Mouse (Mus musculus) spleen, adult 18-20 months (tissue): ENCODE results near the gene Srpk3.

Source experiments
- DNase-seq, 2 experiments: peaks; one replicate each; pipeline ENCODE4 v3.0.0; 2022; ENCODE audit warnings: mixed read lengths in 2 of 2

Srpk3 gene

DNA sequence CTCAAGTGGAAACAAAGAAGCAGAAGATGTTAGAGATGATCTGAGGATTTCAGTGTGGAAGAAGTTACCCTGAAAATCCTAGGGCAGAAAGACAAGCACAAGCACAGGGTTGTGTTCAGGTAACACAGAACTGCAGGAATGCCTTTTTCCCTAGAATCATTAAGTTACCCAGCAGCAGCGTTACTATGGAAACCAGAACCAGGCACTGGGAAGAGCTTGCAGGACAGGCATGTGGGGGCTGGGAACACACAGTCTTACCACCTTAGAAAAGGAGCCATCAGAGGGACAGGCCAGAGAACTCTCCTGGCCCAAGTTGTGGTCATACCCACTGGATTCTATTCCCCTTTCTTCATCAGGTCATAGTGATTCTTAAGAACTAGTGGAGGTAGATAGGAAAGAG, 31.6 kb downstream of the Srpk3 start:
- no peak for DNase-seq

DNA sequence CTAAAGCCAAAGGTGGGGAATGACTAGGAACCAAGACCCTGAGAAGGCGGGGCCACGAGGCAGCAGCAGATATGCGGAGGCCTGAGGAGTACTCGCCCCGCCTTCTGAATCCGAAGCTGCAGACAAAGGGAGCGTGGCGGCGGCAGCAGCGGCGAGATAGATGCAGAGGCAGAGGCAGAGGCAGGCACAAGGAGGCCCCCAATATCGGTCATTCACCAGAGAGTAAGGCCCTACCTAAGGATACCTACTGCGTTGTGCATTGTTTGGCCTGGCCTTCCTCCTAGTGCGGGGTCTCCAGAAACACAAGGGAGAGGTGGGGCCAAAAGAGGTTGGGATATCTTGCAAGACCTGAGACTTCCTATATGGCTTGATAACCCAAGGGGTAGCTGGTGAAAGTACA, 40.9 kb downstream of the Srpk3 start:
- no peak for DNase-seq

DNA sequence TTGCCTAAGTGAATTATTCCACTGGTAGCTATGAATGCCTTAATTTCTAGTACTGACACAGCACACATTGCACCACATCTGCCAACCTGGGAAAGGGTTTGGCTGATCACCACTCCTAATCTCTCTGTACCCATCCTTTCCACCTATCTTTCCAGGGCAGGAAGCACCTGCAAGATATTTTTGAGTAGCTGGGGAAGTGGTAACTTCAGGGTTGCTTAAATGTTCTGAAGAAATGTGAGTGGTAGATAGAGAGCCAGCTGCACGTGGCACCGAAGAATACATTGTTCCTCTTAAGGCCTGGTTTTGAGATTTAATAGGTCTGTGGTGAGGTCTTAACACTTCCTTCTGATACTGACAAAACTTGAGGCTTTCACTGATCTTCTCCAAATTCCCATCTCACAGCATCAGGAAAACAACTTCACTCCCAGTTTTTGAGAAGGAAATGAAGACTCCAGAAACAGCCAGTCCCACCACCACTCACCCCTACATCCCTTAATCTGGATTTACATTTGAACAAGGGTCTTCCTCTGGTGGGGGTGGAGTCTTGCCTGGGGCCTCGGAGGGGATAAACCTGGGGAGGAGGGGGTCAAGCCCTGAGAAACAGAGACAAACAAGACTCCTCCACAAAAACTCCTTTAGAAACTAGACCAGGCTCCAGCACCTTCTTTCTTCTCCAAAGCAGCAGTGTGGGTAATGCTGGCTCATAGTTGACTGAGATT, 42.5 kb downstream of the Srpk3 start:
- DNase-seq, result no peak

DNA sequence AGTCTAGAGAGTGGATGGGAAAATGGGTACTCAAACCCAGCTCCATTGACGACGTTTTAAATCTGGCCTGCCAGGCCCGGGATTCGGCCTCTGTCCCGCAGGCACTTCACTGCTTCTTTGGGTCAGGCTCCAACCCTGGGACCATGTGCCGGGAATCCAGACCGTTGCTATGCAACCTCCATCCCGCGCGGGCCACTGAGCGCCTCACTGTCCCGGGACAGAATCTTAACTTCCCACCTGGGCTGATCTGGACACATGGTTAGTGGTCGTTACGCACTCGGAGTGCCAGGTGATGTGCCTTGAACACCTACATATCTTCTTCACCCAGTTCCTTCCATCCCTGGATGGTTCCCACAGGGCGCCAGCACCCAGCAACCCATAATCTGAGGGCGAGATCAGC, 49.5 kb downstream of the Srpk3 start:
- DNase-seq, result no peak

DNA sequence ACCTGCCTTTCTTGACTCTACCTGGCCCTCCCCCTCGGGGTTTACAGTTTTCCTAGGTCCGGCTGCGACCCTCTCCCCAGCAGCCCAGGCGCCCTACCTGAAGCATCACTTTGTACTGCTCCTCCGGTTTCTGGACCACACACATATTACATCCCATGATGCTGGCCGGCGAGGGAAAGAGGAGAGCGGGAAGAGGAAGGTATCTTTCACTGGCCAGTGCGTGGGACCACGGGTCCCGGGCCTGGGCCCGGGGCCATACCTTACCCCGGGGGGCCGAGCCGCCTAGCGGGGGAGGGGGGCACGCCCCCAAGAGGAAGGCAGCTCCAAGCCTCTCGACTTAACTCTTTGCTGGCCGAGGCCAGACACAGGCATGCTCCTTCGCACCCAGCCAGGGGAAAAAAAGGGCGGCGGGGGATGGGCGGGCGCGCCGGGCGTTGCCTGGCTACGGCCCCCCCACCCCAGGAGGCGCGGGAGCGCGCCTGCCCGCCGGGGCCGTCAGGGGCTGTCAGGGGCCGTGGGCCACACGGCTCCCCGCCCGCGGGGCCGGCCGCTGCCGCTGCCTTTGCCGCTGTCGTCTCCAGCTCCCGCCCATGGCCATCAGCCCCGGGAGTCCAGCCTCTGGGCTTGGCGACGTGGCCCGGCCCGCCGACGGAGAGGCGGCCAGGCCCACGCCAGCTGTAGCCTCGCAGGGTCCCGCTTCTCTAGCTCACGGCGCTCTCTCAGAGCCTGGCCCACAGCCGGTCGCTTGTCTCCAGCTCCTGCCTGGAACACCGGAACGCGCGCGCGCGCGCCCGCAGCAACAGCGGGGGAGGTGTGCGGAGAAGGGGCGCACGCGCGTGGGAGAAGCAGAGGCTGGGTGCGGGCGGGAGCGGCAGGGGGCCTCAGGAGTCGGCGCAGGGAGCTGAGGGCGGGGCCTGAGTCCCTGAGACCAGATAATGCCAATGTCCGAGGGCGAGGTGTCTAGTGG, 50.3 kb downstream of the Srpk3 start, which contains the start of gene Pdzd4:
Gene Pdzd4, minus strand, starts transcription at position 785 of the 967 bp plus-strand sequence.
- peak; percentile 10 to 19 for DNase-seq
